Mouse (Mus musculus): ENCODE measurements around the gene Hoxa3.

GRCm38 (mm10) chr6:52137841-52138535 lies 75.1 kb downstream of the Hoxa3 start:
- TF ChIP-seq POLR2A (IDR thresholded peaks at IDR 0.05; ENCODE audit: control insufficient read depth, extremely low read depth, insufficient read depth, low read length, poor library complexity) (no peak), CTCF (IDR thresholded peaks at IDR 0.05; ENCODE audit: borderline replicate concordance, control insufficient read depth, extremely low read depth, insufficient read depth, low read length, poor library complexity) (no peak)
